Mouse (Mus musculus): Measurements from ENCODE around the gene Stxbp2.
A peak's percentile ranks its signal among the peaks of the same experiment; 100 is the strongest.
"Not testable (repeated sequence)": the region's sequence is repeated elsewhere in the genome, so short reads cannot be mapped to it uniquely, and the experiment has no call there.

The Stxbp2 gene

GRCm38 (mm10) chr8:3630647-3631477 lies at the start of gene Stxbp2:
Gene Stxbp2 (plus strand): TSS chr8:3630955.
- DNase-seq (ENCODE audit: low spot score in 2 of 2) = peak in 1 of 2 experiments; percentile 17

DNA sequence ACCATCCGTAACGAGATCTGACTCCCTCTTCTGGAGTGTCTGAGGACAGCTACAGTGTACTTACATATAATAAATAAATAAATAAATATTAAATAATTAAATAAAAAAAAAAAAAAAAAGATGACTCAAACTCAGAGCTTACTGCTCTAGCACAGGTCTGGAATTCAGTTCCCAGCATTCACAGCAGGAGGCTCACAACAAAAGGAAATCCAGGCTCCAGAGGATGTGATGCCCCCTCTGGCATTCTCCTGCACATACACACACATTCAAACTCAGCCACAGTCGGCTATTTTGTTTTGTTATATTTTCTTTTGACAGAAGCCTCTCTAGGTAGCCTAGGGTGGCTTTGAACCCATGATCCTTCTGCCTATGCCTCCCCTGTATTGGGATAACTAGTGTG lies 48.8 kb upstream of the Stxbp2 start:
- not testable (repeated sequence) for DNase-seq (ENCODE audit: low spot score in 2 of 2)

DNA sequence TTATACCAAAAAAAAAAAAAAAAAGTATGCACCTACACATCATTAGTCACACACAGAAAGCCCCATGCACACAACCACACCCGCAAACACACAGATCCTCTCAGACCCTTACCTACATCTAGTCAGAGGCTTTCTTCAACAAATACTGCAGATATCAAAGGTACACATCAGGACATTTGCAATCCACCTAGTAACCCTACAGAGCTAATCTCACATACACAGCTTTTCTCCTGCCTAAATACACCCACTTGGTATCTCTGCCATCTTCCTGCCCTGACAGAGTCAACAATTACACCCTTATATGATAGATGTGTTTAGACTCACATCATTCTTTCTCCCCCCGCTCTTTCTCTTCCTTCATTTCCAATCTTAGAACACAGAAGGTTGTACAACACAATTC lies 44.3 kb upstream of the Stxbp2 start:
- no peak for DNase-seq (ENCODE audit: low spot score in 2 of 2)

GRCm38 (mm10) chr8:3586993-3587390 lies 43.8 kb upstream of the Stxbp2 start, which contains the start of gene Camsap3:
Gene Camsap3 (plus strand): TSS chr8:3587293.
- no peak for DNase-seq (ENCODE audit: low spot score in 2 of 2)

GRCm38 (mm10) chr8:3587391-3588257 lies 43.1 kb upstream of the Stxbp2 start:
- DNase-seq (ENCODE audit: low spot score in 2 of 2) = no peak

DNA sequence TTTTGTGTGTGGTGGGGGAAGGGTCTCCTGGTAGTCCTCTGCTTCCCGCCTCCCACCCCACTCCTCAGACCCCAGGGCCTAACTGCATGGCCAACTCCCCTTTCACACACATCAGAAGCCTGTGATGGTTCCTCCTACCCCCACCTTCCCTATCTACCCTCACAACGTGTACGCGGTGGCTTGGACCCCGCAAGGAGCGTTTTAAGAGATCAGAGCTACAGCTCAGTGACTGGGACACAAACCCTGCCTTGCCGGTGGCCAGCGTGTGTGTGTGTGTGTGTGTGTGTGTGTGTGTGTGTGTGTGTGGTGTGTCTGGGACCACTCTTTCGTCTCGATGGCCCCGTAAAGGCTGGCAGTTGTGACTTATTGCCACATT lies 42.5 kb upstream of the Stxbp2 start:
- no peak for DNase-seq (ENCODE audit: low spot score in 2 of 2)

DNA sequence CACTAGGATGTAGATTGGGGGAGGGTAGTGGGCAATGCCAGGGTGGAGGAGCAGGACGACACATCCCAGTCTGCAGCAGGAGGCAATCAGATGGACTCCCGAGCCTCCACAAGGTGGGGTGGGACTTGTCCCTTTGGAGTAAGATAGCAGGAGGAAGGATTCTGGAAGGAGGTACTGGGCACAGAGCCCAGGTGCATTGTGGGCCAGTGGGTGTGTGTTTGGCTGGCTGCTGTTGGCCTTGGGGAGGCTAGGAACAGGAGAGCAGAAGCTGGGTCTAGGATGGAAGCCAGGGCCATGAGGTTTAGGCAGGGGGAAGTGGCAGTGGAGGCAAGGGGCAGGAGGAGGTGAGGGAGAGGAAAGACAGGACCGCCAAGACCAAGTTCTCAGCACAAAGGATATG lies 37.3 kb upstream of the Stxbp2 start:
- no peak for DNase-seq (ENCODE audit: low spot score in 2 of 2)

DNA sequence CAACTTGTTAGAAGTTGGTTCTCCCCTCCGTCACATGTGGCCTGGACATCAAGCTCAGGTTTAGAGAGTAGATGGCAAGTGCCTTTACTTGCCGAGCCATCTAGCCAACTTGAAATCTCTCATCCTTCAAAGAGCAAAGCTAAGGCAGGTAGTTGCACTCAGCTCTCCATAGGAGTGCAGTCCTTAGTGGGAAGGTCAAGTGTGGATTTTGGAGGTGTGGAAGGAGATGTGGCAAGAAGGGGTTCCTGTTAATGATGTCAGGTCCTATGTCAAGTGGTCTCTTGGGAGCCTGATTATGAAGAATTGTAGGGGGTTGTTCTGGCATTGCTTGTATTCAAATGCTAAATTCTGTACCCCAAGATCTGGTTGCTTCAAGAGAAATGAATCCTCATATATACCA lies 36.3 kb upstream of the Stxbp2 start:
- DNase-seq (ENCODE audit: low spot score in 2 of 2) = no peak

DNA sequence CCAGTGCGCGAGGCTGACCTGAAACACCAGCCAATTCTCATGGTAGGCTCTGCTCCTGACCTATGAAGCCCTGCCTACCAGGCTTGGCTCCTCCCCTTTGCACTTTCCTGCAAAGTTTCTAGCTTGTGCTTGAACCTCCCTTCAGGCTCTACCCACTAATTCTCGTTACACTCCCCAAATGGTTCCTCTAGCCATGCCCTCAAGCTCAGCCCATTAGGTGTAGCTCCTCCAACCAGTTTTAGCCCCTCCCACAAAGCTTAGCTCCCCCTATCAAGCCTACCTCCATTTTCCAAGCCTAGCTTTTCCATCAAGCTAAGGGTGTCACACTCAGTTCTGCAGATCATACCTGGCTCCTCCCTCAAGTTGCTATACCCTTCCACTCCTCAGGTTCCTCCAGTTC lies 32.7 kb upstream of the Stxbp2 start:
- DNase-seq (ENCODE audit: low spot score in 2 of 2) = no peak

DNA sequence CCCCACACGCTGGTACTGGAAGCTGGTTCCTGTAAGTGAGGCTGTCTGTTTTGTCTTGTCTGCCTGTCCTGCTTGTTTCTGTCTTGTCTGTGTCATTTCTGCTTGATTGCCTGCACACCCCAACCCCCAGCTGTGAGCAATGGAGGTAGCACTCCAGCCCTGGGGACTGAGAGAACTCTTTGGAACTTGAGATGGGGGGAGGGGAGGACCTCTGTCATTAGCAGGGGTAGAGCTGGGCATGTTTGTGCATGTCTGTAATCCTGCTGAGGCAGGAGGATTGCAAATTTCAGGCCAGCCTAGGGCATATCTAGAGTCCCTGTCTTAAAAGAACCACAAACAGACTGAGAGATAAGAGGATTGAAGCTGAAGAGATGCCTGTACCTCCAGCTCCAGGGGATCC lies 31.5 kb upstream of the Stxbp2 start:
- no peak for DNase-seq (ENCODE audit: low spot score in 2 of 2)

- peak; percentile 77 to 83 for DNase-seq (ENCODE audit: low spot score in 2 of 2)
Measured at GRCm38 (mm10) chr8:3600401-3600800, 30.4 kb upstream of the Stxbp2 start.

DNA sequence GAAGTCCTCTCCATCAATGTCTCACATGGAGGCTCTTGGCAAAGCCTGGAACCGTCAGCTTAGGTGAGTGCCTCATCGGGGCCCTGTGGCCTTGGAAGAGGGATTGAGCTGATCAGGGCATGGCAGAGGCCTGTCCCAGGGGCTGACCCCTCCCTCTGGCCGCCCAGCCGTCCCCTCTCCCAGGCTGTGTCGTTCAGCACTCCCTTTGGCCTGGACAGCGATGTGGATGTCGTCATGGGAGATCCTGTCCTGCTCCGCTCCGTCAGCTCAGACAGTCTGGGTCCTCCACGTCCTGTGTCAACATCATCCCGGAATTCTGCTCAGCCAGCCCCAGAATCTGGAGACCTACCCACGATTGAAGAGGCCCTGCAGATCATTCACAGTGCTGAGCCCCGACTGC lies 27.3 kb upstream of the Stxbp2 start:
- DNase-seq (ENCODE audit: low spot score in 2 of 2) = no peak

DNA sequence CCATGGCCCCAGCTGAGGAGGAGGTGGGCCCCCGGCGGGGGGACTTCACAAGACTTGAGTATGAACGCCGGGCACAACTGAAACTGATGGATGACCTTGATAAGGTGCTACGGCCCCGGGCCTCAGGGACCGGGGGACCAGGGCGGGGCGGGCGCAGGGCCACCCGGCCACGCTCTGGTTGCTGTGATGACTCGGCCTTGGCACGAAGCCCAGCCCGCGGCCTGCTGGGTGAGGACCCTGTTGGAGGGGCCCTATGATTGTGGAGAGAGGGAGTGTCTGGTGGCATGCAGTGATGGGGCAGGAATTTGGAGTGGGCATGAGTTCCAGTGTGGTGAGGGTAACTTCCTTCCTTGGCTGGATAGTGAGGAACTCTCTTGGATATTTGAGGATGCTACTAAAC lies 24.2 kb upstream of the Stxbp2 start:
- DNase-seq (ENCODE audit: low spot score in 2 of 2) = no peak

DNA sequence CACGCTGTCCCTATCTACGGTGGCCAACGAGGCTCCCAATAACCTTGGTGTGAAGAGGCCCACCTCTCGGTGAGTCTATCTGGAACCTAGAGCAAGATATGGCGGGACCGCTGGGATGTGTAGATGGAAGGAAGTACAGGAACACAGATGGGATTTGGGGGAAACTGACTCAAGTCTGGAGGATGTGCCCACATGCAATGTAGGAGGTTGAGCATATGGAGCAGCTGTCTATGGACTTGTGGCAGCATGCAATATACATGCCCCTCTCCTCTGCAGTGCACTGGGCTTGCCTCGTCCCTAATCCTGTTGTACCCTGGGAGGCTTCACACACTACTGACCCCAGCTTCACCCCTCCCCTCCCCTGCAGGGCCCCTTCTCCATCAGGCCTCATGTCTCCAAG lies 22.9 kb upstream of the Stxbp2 start:
- DNase-seq (ENCODE audit: low spot score in 2 of 2) = no peak

DNA sequence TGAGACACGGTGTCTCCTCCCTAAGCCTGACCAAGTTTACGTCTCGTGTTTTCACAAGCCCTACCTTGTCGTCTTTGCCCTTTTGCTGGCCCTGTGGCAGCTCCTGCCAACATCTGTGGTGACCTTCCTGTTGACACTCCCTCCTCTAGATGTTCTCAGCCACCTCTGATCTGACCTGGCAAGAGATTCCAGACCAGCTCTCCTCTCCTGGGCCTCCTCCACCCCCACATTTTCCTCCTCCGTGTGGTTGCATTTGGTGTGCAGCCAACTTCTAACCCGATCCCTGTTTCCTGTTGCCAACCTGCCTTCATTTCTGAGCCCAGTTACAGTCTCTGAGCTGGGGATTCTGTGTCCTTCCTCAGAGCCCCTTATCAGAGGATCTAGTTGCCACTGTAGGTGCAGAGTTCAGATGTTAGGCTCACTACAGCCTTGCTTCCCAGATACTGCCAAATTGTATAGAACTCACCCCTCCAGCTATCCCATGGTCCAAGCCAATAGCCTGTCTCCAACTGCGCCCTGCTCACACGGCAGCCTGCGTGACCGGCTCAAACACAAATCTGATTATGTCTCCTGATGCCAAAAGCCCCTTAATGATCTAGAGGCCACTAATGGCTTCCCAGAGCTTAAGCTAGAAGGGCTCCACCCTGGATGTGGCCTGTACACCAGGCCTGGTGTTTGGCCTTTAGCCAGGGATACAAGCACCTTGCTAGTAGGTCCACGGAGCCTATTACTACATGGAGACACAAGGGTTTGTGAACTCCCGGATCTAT lies 21.5 kb upstream of the Stxbp2 start:
- DNase-seq (ENCODE audit: low spot score in 2 of 2) = no peak

DNA sequence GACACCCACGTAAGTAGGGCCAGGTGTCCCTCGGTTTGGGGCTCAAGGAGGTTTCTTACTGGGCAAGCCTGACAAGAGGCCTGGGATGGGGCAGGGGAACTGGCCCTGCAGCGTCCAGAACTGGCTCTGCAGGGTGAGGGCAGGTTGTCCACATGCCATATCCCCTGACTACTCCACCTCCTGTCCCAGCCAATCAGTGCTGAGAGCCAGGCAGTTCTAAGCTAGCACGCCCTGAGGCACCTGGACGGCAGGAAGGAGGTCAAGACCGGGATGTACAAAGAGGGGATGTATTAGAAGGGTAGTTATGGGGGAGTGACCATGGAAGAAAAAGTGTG lies 21.0 kb upstream of the Stxbp2 start:
- DNase-seq (ENCODE audit: low spot score in 2 of 2) = no peak

DNA sequence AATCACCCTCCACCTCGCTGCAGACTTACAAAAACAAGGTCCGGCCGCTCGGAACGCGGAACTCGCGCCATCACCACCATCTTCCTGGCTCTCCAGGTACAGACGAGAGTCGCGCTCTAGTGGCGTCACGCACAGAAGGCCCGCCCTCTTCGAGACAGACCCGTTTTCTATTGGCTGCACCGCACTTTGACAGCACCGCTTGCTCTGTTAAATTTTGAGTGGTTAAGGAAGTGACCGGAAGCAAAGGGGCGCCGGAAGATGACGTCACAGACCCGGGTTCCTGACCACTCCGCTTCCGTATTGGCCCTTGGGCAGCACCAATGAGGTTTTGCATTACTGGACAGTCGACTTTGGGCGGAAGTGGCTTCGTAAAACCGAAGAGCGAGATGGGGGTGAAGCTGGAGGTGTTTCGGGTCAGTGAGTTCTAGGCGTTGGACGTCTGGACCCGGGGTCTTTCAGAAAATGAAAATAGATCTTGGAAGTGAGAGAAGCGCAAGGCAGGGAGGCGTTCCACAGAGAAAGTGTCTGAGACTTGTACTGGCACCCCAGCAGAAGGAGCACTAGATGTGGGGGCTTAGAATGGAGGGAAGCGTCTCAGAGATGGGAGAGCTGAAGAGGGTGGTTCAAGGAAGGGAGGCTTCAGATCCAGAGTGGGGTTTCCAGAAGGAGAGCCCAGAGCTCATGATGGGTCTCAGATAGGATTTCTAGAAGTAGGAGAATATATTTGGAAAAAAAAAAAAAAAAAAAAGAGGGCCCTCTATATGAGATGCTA lies 9.4 kb upstream of the Stxbp2 start, which contains the start of the genes Xab2 and Pet100:
Xab2 (minus strand) TSS at position 118 of the 772 bp plus-strand sequence.
Pet100 (plus strand) TSS at position 350 of the 772 bp plus-strand sequence.
- peak; percentile 99 to 100 for DNase-seq (ENCODE audit: low spot score in 2 of 2)

- no peak for DNase-seq (ENCODE audit: low spot score in 2 of 2)
Measured at GRCm38 (mm10) chr8:3622119-3622518, 8.6 kb upstream of the Stxbp2 start.

GRCm38 (mm10) chr8:3625445-3625844 lies 5.3 kb upstream of the Stxbp2 start, which contains the start of gene Pcp2:
Gene Pcp2 (minus strand): TSS chr8:3625545.
- no peak for DNase-seq (ENCODE audit: low spot score in 2 of 2)

DNA sequence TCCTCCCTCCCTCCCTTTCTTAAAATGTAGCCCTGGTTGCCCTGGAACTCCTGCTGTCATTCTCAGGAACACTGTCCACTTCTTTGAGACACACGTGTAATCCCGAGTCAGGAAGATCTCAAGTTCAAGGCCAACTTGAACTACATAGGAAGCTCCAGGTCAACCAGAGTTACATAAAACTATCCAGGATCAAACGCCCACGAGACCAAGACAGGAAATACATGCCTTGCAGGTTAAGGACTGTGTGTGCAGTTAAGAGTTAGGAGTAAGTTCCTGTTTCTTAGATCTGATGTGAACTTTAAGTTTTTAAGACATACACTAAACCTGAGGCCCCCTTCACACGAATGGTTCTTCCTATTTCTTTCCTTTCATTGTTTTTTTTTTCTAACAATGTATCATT lies 3.8 kb upstream of the Stxbp2 start:
- DNase-seq (ENCODE audit: low spot score in 2 of 2) = no peak

DNA sequence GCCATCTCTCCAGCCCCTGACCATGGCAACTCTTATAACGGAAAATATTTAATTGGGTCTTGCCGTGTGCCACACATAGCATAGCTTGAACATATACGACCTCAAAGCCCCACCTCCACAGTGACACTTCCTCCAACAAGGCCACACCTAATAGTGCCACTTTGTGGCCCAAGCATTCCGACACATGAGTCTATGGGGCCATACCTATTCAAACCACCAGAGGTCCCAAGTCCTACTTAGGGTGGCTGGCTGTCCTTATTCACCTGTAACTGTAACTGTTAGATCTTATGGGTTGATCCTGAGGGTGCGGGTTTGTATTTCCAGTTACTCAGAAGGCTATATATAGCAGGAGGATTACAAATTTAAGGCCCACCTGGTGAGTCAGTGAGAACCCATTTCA lies 2.7 kb upstream of the Stxbp2 start:
- DNase-seq (ENCODE audit: low spot score in 2 of 2) = no peak
